Mouse (Mus musculus) stomach, embryonic 15.5 days (tissue): ENCODE data around the gene Slc39a1. TPM values are rescaled to one million over a fixed set of nuclear protein-coding genes. Genes with fewer than 3 reads are reported as not detected.
"Not testable (repeated sequence)": the region's sequence is repeated elsewhere in the genome, so short reads cannot be mapped to it uniquely, and the experiment has no call there.

ENCODE experiments used
- ATAC-seq: fragments of 200-750 bp; cut with Nextera tagmentation; 2 replicates; pipeline ENCODE4 v1.8.0; 2017; ENCODE audit warnings: low read depth, moderate number of reproducible peaks, moderate TSS enrichment; ENCODE audit not compliant: insufficient read depth, low FRiP score
- H3K27ac ChIP-seq: fragments of 300-500 bp; sonication (generic); 2 replicates; pipeline ENCODE4 v1.5.1; 2015; ENCODE audit warnings: mild to moderate bottlenecking, inconsistent platforms
- H3K27me3 ChIP-seq: fragments of 300-500 bp; sonication (generic); replicated peaks from 2 replicates; pipeline ENCODE4 v1.6.1; 2015; ENCODE audit warnings: inconsistent platforms
- H3K36me3 ChIP-seq: fragments of 300-500 bp; sonication (generic); 2 replicates; pipeline ENCODE4 v1.6.1; 2015; ENCODE audit warnings: inconsistent platforms
- H3K4me1 ChIP-seq: fragments of 300-500 bp; sonication (generic); 2 replicates; pipeline ENCODE4 v1.6.1; 2015; ENCODE audit warnings: inconsistent platforms
- H3K4me2 ChIP-seq: fragments of 300-500 bp; sonication (generic); 2 replicates; pipeline ENCODE4 v1.6.1; 2015; ENCODE audit warnings: mild to moderate bottlenecking, inconsistent platforms
- H3K4me3 ChIP-seq: fragments of 300-500 bp; sonication (generic); replicated peaks from 2 replicates; pipeline ENCODE4 v1.5.1; 2015; ENCODE audit warnings: inconsistent platforms
- H3K9ac ChIP-seq: fragments of 300-500 bp; sonication (generic); 2 replicates; pipeline ENCODE4 v1.6.1; 2015; ENCODE audit warnings: inconsistent platforms
- H3K9me3 ChIP-seq: fragments of 300-500 bp; sonication (generic); 2 replicates; pipeline ENCODE4 v1.6.1; 2016; ENCODE audit warnings: inconsistent platforms
- WGBS: fragments of 180-500 bp; shearing (Covaris S2); methylation state at CpG from one replicate; pipeline ENCODE4 v1.1.7; 2015; 5-methylcytosine and 5-hydroxymethylcytosine counted together
- polyA plus RNA-seq: library from polyadenylated mRNA; unstranded; fragments of >200 nt; fragmentation: Nextera tagmentation; extraction: Ambion mirVana; gene quantifications from 2 replicates; pipeline ENCODE4 v1.2.1, GENCODE M21; 2015

Gene Slc39a1
- polyA plus RNA-seq, 1 experiment from 2014 or later = 111 TPM

DNA sequence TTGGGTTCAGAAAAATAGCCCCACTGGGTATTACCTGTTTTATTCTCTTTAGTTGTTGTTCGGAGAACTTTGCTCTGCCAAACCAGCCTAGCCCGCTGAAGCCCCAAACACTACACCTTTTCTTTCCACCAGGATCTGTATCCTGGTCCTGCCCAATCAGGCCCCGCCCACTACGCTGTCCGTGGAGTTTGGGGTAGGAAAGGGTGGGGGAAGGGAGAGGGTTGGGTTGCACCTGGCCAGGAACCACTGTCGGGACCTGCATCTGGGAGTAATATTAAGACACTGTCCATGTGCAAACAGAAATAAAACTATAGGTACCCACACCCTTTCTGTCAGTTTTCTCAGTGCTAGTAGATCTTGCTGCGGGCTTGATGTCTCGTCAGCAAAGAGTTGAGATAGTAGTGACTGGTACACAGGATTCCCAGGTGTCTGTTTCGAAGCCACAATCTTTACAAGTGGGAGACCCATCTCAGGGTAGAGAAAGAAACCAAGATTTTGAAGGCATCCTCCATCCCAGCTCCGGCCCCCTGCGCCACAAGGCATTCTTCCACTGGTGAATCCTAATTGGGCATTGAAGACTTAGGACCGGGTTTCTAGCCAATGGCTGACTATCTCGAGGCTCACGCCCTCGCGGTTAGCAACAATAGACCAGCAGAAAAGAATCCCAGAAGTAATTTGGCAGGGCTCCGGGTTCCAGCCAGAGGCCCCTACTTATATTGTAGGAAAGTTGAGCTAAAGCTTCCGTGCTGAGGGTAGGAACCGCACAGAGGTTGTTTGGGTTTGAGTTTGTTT is 4.8 kb upstream of the Slc39a1 start, which contains the start of gene Creb3l4:
Gene Creb3l4, minus strand, starts transcription at position 529 of the 792 bp plus-strand sequence.
- no peaks in the 10 kb centered on the region for H3K27me3 ChIP-seq
- H3K36me3 ChIP-seq = no peaks in the 10 kb centered on the region
- H3K9me3 ChIP-seq = no peaks in the 10 kb centered on the region
- ATAC-seq = peak; percentile 45
- H3K4me1 ChIP-seq = peaks cover 6% of the 10 kb centered on the region; the same call in 1 of the 2 replicates
- 0 out of 2 replicates have a peak within 1 kb of the TSS, but pooled peaks have one; percentile 10 for H3K9ac ChIP-seq
- 7% methylated on average over 19 of the region's 19 CpGs for WGBS
- peak within 1 kb of the TSS; percentile 59 for H3K27ac ChIP-seq
- H3K4me2 ChIP-seq = peak within 1 kb of the TSS; percentile 61
- peak within 1 kb of the TSS; percentile 38 for H3K4me3 ChIP-seq

DNA sequence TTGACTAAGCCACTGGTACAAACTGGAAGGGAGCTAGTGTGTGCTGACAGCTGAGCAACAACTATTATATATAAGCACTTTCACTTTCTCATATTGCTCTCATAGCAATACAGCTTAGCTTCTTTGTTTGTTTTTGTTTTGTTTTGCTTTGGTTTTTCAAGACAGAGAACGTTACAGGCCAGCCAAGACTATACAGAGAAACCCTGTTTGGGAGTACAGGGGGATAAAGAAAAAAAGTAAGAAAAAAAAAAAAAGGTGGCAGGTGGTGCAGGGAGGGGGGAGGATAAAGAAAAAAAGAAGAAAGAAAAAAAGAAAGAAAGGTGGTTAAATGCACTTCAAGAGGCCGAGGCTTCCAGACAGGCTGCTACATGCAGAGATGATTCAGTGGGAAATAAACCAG is 2.6 kb upstream of the Slc39a1 start:
- peaks cover 3% of the 10 kb centered on the region; the same call in 1 of the 2 replicates for H3K36me3 ChIP-seq

DNA sequence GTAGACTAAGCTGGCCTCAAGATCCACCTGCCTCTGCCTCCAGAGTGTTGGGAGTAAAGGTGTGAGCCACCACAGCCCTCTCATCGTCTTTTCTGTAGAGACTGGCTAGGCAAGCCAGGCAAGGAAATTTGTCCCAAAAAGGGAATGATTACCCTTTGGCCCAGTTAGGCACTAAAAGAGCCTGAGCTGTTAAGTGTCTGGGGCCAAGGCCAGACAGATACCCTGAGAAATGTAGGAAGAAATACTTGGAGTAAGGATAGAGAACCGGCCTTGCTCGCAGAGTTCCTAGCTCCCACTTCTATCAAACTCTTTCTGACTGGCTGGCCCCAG is 377 bp upstream of the Slc39a1 start:
- ATAC-seq = no peak
- Histone ChIP-seq H3K36me3 (peaks cover 13% of the 10 kb centered on the region; the same call in 1 of the 2 replicates), H3K9me3 (no peaks in the 10 kb centered on the region), H3K9ac (no peak overlapping the region; the same call in 1 of the 2 replicates), H3K27me3 (no peaks in the 10 kb centered on the region), H3K4me2 (peak overlapping the region; percentile 88), H3K27ac (peak overlapping the region; percentile 94), H3K4me1 (peaks cover 9% of the 10 kb centered on the region), H3K4me3 (peak overlapping the region; percentile 81)
- under 1% methylated on average over 3 of the region's 3 CpGs for WGBS

More for the DNA sequence above, 2.6 kb upstream of the Slc39a1 start:
- Histone ChIP-seq H3K27me3 (no peaks in the 10 kb centered on the region), H3K4me2 (no peak overlapping the region), H3K27ac (no peak overlapping the region), H3K4me1 (peaks cover 12% of the 10 kb centered on the region), H3K9me3 (no peaks in the 10 kb centered on the region), H3K4me3 (no peak overlapping the region), H3K9ac (no peak overlapping the region)
- 39% methylated on average over 2 of the region's 2 CpGs for WGBS
- ATAC-seq = no peak

DNA sequence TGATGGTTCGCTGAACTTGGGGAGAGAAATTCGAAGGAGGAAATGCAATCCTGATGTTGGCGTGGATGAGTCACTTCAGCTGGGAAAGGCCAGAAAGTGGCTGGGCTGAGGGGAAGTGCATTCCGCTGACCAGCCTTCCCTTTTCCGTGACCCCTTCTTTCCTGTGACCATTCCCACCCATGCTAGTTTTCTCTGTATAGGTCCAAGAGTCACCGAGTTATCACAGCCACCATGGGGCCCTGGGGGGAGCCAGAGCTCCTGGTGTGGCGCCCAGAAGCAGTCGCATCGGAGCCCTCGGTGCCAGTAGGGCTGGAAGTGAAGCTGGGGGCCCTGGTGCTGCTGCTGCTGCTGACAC is 751 bp downstream of the Slc39a1 start:
- H3K9ac ChIP-seq = peak overlapping the region; percentile 88
- peaks cover 9% of the 10 kb centered on the region for H3K4me1 ChIP-seq
- H3K4me3 ChIP-seq = peak overlapping the region; percentile 81
- no peaks in the 10 kb centered on the region for H3K27me3 ChIP-seq
- H3K4me2 ChIP-seq = peak overlapping the region; percentile 88
- H3K36me3 ChIP-seq = peaks cover 13% of the 10 kb centered on the region; the same call in 1 of the 2 replicates
- WGBS = under 1% methylated on average over 10 of the region's 10 CpGs
- H3K27ac ChIP-seq = peak overlapping the region; percentile 94
- no peaks in the 10 kb centered on the region for H3K9me3 ChIP-seq
- ATAC-seq = no peak

DNA sequence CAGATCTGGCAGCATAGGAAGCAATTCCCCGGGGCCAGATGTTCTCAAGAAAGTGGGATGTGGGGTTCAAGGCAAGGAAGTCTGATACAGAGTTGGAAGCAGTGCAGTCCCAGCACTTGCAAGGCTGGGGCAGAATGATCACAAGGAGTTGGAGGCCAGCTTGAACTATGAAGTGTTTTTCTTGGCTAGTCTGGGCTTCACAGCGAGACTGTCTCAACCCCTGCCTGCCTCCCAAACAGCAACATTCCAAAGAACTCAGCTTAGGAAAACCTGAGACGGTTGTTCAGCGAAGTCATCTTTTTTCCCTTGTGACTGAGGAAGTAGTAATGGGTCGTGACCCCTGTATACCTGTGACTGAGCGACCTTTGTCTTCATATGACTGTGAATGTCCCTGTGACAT is 2.8 kb downstream of the Slc39a1 start:
- no peak overlapping the region for H3K4me2 ChIP-seq
- 86% methylated on average over 6 of the region's 6 CpGs for WGBS
- no peaks in the 10 kb centered on the region for H3K27me3 ChIP-seq
- peaks cover 17% of the 10 kb centered on the region for H3K4me1 ChIP-seq
- H3K9ac ChIP-seq = no peak overlapping the region
- ATAC-seq = no peak
- H3K27ac ChIP-seq = no peak overlapping the region
- no peaks in the 10 kb centered on the region for H3K9me3 ChIP-seq
- no peak overlapping the region for H3K4me3 ChIP-seq
- H3K36me3 ChIP-seq = peaks cover 13% of the 10 kb centered on the region; the same call in 1 of the 2 replicates

DNA sequence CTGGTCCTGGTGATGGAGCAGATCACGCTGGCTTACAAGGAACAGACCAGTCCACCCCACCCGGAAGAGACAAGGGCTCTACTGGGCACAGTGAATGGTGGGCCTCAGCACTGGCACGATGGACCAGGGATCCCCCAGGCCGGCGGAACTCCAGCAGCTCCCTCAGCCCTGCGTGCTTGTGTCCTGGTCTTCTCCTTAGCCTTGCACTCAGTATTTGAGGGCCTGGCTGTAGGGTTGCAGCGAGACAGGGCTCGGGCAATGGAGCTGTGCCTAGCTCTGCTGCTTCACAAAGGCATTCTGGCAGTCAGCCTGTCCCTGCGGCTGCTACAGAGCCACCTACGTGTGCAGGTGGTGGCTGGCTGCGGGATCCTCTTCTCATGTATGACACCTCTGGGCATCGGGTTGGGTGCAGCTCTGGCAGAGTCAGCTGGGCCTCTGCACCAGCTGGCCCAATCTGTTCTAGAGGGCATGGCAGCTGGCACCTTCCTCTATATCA is 3.8 kb downstream of the Slc39a1 start:
- H3K4me2 ChIP-seq, H3K27ac ChIP-seq, H3K27me3 ChIP-seq, H3K9ac ChIP-seq, H3K9me3 ChIP-seq, H3K4me3 ChIP-seq, ATAC-seq: not testable (repeated sequence)
- H3K36me3 ChIP-seq = peaks cover 13% of the 10 kb centered on the region; the same call in 1 of the 2 replicates
- 92% methylated on average over 10 of the region's 12 CpGs for WGBS
- H3K4me1 ChIP-seq = peaks cover 22% of the 10 kb centered on the region

DNA sequence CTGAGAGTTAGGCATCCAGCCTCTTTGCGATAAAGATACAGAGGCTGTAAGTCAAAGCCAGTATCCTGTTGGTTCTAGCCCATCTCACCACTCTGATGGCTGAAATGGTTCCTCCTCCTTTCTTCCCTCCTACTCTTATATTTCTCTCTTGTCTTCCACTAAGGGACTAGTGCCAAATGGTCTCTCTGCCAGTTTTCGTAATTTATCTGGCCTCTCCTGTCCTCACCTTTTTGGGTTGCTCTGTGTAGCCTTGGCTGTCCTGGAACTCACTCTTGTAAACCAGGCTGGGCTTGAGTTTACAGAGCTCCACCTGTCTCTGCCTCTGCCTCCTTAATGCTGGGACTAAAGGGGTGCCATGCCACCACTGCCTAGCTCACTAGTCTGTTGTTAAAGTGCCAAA is 4.7 kb downstream of the Slc39a1 start:
- H3K9ac ChIP-seq, H3K9me3 ChIP-seq, H3K27me3 ChIP-seq, H3K4me3 ChIP-seq, H3K27ac ChIP-seq, ATAC-seq, H3K4me2 ChIP-seq: not testable (repeated sequence)
- Histone ChIP-seq H3K4me1 (peaks cover 19% of the 10 kb centered on the region), H3K36me3 (peaks cover 13% of the 10 kb centered on the region; the same call in 1 of the 2 replicates)
- 87% methylated on average over 2 of the region's 2 CpGs for WGBS

DNA sequence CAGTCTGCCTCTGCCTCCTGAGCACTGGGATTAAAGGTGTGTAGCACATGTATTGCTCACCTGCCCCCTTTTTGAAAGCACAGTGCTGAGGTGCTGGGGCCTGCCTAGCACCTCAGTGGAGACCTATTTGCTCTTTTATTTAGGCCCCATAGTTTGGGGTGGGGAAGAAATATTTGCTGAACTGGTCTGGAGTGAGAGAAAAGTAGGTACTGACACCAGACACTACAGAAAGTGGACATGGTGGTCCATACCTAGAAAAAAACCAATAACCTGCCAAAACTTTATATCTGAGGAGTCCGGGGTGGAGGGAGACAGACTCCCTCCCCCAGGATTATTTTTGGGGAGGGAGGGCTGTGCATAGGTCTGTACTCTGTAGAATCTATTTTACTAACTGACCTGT is 5.2 kb downstream of the Slc39a1 start:
- not testable (repeated sequence) for H3K4me2 ChIP-seq
- 74% methylated on average over 1 of the region's 1 CpGs for WGBS

DNA sequence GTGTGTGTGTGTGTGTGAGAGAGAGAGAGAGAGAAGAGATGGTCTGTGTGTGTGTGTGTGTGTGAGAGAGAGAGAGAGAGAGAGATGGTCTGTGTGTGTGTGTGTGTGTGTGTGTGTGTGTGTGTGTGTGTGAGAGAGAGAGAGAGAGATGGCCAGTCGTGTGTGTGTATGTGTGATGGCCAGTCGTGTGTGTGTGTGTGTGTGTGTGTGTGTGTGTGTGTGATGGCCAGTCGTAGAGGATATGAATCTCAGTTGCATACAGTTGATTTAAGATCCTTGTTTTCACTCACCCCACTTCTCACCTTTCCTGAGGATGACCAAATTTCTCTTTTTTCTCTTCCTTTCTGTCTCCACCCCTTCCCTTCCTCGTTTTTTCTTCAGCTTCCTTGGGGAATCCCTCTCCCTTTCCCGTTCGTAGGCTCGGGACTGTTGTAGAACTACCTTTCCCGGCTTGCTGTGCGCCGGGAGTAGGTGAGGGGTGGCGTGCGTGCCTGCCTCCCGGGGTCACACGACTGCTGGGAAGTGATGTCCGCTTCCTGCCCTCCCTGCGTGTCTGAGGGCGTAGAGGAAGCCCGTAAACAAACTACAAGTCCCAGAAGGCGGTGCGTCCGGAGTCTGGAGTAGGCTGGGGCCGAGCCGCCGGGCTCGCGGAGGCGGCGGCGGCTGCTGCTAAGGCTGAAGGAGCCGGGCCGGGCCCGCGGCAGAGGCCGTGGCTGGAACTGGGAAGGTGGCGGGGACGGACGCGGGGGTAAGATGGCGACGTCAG is 5.9 kb downstream of the Slc39a1 start, which contains the start of gene Crtc2:
Gene Crtc2, plus strand, starts transcription at position 511 of the 766 bp plus-strand sequence.
- H3K4me2 ChIP-seq = peak within 1 kb of the TSS; percentile 75
- peaks cover 13% of the 10 kb centered on the region; the same call in 1 of the 2 replicates for H3K36me3 ChIP-seq
- H3K9ac ChIP-seq = peak within 1 kb of the TSS; percentile 74
- H3K9me3 ChIP-seq = no peaks in the 10 kb centered on the region
- peaks cover 18% of the 10 kb centered on the region for H3K4me1 ChIP-seq
- peak within 1 kb of the TSS; percentile 90 for H3K27ac ChIP-seq
- ATAC-seq = peak; percentile 99
- no peaks in the 10 kb centered on the region for H3K27me3 ChIP-seq
- WGBS = 2% methylated on average over 39 of the region's 40 CpGs
- H3K4me3 ChIP-seq = peak within 1 kb of the TSS; percentile 97

More for the DNA sequence above, 5.2 kb downstream of the Slc39a1 start:
- not testable (repeated sequence) for H3K27ac ChIP-seq, H3K9ac ChIP-seq, H3K9me3 ChIP-seq, H3K4me3 ChIP-seq, ATAC-seq, H3K27me3 ChIP-seq
- Histone ChIP-seq H3K4me1 (peaks cover 18% of the 10 kb centered on the region), H3K36me3 (peaks cover 13% of the 10 kb centered on the region; the same call in 1 of the 2 replicates)

DNA sequence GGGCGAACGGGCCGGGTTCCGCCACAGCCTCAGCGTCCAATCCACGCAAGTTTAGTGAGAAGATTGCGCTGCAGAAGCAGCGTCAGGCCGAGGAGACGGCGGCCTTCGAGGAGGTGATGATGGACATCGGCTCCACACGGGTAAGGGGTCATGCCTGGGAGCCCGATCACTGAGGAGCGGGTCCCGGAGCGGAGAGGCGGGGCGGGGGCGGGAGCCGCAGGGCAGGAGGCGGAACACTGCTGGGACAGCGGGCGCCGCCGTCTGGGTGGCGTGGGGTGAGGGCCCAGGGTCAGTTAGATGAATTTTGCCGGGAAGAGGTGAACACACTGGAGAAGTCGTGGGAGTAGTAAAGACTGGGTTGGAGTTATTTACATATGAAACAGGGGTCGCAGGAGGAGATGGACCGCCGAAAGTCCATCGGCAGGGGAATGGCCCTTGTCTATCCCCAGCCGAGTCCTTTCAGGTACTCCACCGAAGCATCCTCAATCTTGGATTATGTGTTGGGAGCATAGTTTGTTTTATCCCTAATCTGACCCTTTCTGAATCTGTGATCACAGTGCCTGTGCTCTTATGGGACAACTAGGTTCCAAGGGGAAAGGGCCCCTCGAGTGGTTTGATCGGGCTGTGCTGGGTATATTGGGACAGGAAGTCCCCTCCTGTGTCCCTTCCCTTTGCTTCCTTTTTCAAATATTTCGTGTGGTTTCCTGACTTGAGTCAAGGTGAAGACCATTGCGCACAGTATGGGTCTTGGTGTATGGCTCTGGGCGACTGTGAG is 6.6 kb downstream of the Slc39a1 start:
- H3K4me1 ChIP-seq = peaks cover 14% of the 10 kb centered on the region
- H3K36me3 ChIP-seq = peaks cover 17% of the 10 kb centered on the region
- peak overlapping the region; percentile 74 for H3K9ac ChIP-seq
- H3K27ac ChIP-seq = peak overlapping the region; percentile 90
- WGBS = under 1% methylated on average over 41 of the region's 41 CpGs
- ATAC-seq = peak; percentile 65
- no peaks in the 10 kb centered on the region for H3K27me3 ChIP-seq
- H3K4me3 ChIP-seq = peak overlapping the region; percentile 97
- H3K4me2 ChIP-seq = peak overlapping the region; percentile 75
- H3K9me3 ChIP-seq = no peaks in the 10 kb centered on the region

DNA sequence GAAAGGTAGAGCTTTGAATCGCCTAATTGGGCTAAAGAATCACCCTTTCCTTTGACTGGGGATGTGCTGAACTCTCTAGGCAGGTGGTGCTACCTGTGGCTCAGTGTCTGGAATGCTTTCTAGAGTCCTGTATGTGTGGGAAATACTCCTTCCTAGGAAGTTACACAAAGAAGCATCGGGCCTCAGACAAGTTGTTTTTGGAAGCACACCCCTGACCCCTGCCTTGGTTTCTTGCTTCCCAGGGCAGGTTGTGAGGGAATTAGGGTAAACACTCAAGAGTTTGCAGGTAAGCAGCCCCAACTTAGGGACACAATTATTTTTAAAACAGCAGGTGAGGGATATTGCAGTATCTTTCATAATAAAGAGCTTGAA is 7.2 kb downstream of the Slc39a1 start:
- Histone ChIP-seq H3K27ac (peak overlapping the region; percentile 90), H3K9me3 (no peaks in the 10 kb centered on the region), H3K4me3 (peak overlapping the region; percentile 97), H3K36me3 (peaks cover 22% of the 10 kb centered on the region), H3K4me1 (peaks cover 13% of the 10 kb centered on the region), H3K4me2 (peak overlapping the region; percentile 75), H3K9ac (peak overlapping the region; percentile 74), H3K27me3 (no peaks in the 10 kb centered on the region)
- ATAC-seq = no peak
- WGBS = 12% methylated on average over 2 of the region's 2 CpGs
